Mouse (Mus musculus): ENCODE data around the gene Gfra1. TPM values are rescaled to one million over a fixed set of nuclear protein-coding genes. Genes with fewer than 3 reads are reported as not detected.

The Gfra1 gene
- total RNA-seq, 2 experiments from 2014 or later = 5.6 to 11.9 TPM

Other genes starting within 250 kb of the Gfra1 start
- gene Ccdc172, start 56.1 kb upstream of the Gfra1 start, total RNA-seq (2021) = not detected
- not detected for gene Pnlip, start 196.6 kb upstream of the Gfra1 start, total RNA-seq (2021)

Measured in adrenal gland, postnatal 10 days (tissue).